Mouse (Mus musculus) kidney, adult 2 months (tissue): ENCODE measurements around the gene Pcolce.

ENCODE experiments used
- CTCF ChIP-seq: fragments of 200-500 bp; conservative IDR thresholded peaks from 2 replicates; pipeline ENCODE4 v1.5.1; 2011; ENCODE audit warnings: low read depth, mild to moderate bottlenecking, control low read depth, low read length, moderate library complexity, mixed read lengths; ENCODE audit not compliant: insufficient read depth, insufficient read length
- POLR2A ChIP-seq: fragments of 200-500 bp; IDR thresholded peaks from one replicate; pipeline ENCODE4 v1.6.1; 2011; ENCODE audit warnings: low read depth, low read length, control low read depth

GRCm38 (mm10) chr5:137595921-137596320 lies 17.7 kb downstream of the Pcolce start:
- TF ChIP-seq CTCF: no peak
- no peak for TF ChIP-seq POLR2A
